Mouse (Mus musculus): ENCODE measurements around the gene Rnf144a. TPM values are rescaled to one million over a fixed set of nuclear protein-coding genes. Genes with fewer than 3 reads are reported as not detected.

Rnf144a gene
- total and polyA plus RNA-seq, 2 experiments from 2014 or later = 24.4 to 31.6 TPM

DNA sequence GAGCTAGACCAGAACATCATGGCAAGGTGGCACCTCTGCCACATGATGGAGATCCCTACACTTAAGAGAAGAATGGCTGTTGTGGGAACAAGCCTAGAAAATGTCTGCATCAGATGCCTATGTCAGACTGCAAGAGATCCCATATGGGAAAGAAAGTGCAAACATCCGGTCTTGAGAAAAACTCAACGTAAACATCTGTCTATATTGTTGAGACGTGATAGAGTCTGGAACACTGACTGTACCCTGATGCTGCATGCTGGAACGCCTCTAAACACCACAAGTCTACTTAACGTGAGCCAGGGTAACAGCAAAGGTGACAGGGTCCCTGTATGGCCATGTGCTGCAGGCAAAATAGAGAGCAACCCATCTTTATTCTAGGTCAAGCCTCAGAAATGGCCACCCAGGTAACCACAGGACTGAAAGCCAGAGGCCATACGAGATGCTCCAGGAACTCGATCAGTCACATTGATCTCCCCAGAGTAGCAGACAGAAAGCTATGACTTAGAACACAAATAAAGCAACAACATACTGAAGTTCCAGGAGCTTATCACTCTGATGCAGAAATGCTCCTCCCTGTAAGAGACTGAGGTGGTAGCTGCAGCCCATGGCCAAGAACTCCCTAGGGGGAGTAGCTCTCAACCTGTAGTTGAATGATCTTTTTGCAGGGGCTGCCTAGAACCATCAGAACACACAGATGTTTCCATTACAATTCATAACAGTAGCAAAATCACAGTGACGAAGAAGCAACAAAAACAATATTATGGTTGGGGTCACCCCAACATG lies 38.3 kb downstream of the Rnf144a start:
- H3K4me3 ChIP-seq (ENCODE audit: low read length) = no peak overlapping the region
- ATAC-seq (no peak), DNase-seq (ENCODE audit: low spot score) (no peak)
- H3K27me3 ChIP-seq (ENCODE audit: insufficient read depth, low read length) = no peaks in the 10 kb centered on the region
- no peak overlapping the region for H3K9ac ChIP-seq (replicated peaks; ENCODE audit: low read length)
- H3K4me2 ChIP-seq (ENCODE audit: low read depth, low read length) = no peak overlapping the region
- H3K4me1 ChIP-seq (ENCODE audit: insufficient read depth, low read length) = no peaks in the 10 kb centered on the region
- TF ChIP-seq CTCF (IDR thresholded peaks at IDR 0.05; ENCODE audit: low read depth) = no peak
- no peak overlapping the region for H3K27ac ChIP-seq
- WGBS = 91% methylated on average over 8 of the region's 8 CpGs
- no peaks in the 10 kb centered on the region for H3K36me3 ChIP-seq (ENCODE audit: insufficient read depth, low read length)
- H3K9me3 ChIP-seq (ENCODE audit: low read length) = no peaks in the 10 kb centered on the region

DNA sequence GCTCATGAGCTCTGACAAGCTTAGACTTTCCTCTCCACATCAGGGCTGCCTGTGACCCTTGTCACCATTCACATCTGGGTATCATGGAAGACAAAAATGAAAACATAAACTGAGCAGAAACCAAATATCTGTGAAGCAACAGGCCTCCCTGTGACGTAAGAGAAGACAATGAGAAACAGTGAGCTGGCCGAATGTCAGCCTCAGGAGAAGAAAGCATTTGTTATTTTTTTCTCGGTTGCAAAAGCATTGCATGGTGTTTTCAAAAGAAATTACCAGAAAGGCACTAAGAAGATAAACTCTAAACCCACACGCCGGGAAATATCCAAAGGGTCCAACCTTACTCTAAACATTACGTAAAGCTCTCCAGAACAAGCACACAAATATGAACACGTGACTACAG lies 41.3 kb downstream of the Rnf144a start:
- Histone ChIP-seq H3K4me1 (ENCODE audit: insufficient read depth, low read length) (peaks cover 7% of the 10 kb centered on the region; the same call in 1 of the 2 replicates), H3K36me3 (ENCODE audit: insufficient read depth, low read length) (no peaks in the 10 kb centered on the region), H3K9me3 (ENCODE audit: low read length) (no peaks in the 10 kb centered on the region), H3K27me3 (ENCODE audit: insufficient read depth, low read length) (no peaks in the 10 kb centered on the region), H3K4me2 (ENCODE audit: low read depth, low read length) (no peak overlapping the region), H3K9ac (replicated peaks; ENCODE audit: low read length) (no peak overlapping the region), H3K4me3 (ENCODE audit: low read length) (no peak overlapping the region), H3K27ac (no peak overlapping the region)
- 87% methylated on average over 7 of the region's 7 CpGs for WGBS
- DNase-seq (ENCODE audit: low spot score) (no peak), ATAC-seq (no peak)
- TF ChIP-seq CTCF (IDR thresholded peaks at IDR 0.05; ENCODE audit: low read depth) = no peak

DNA sequence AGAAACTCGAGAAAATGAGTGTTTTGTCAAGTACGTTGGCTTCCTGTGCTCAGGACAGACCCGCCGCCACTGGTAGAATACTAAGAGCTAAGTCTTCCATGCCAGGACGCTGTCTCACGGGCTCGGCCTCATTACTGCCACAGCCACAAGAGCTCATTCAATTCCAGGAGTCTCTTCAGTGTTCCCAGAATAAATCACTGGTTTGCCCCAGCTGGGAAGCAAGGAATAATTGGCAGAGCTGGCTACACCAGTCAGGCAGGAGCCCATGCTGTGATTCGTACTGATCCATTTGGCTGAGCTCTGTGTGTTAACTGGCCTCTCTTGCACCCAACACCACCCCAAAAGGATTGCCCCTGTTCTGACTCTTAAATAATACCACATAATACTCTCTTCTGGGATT lies 45.0 kb downstream of the Rnf144a start:
- Histone ChIP-seq H3K27me3 (ENCODE audit: insufficient read depth, low read length) (no peaks in the 10 kb centered on the region), H3K4me1 (ENCODE audit: insufficient read depth, low read length) (peaks cover 14% of the 10 kb centered on the region; the same call in 1 of the 2 replicates), H3K4me2 (ENCODE audit: low read depth, low read length) (no peak overlapping the region), H3K4me3 (ENCODE audit: low read length) (no peak overlapping the region), H3K9me3 (ENCODE audit: low read length) (no peaks in the 10 kb centered on the region), H3K9ac (replicated peaks; ENCODE audit: low read length) (no peak overlapping the region), H3K36me3 (ENCODE audit: insufficient read depth, low read length) (no peaks in the 10 kb centered on the region), H3K27ac (peak overlapping the region; percentile 65; the same call in 1 of the 2 replicates)
- TF ChIP-seq CTCF (IDR thresholded peaks at IDR 0.05; ENCODE audit: low read depth) = no peak
- WGBS = 52% methylated on average over 8 of the region's 8 CpGs
- peak; percentile 82 for ATAC-seq
- DNase-seq (ENCODE audit: low spot score) = peak; percentile 69

DNA sequence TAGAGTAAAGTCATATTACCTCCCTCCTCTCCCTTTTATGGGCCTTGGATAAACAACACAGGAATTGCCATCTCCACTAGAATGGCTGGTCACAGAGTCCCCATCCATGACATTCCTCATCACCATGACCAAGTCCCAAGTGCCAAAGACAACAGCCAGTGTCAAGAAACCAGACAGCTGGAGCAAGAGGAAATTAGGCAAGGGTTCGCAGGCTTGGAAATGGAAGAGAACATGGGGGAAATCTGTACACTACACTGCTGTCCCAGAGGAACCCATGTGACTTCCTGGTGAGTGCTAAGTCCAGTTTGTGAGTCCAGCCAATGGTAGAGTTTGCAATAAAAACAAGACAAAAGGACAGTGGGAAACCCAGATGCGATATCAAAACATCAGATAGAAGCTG lies 47.7 kb downstream of the Rnf144a start:
- no peak for TF ChIP-seq CTCF (IDR thresholded peaks at IDR 0.05; ENCODE audit: low read depth)
- no peaks in the 10 kb centered on the region for H3K27me3 ChIP-seq (ENCODE audit: insufficient read depth, low read length)
- no peak overlapping the region for H3K27ac ChIP-seq
- no peak for DNase-seq (ENCODE audit: low spot score)
- ATAC-seq = no peak
- H3K36me3 ChIP-seq (ENCODE audit: insufficient read depth, low read length) = no peaks in the 10 kb centered on the region
- WGBS = 85% methylated on average over 2 of the region's 2 CpGs
- H3K4me1 ChIP-seq (ENCODE audit: insufficient read depth, low read length) = peaks cover 14% of the 10 kb centered on the region; the same call in 1 of the 2 replicates
- no peak overlapping the region for H3K4me2 ChIP-seq (ENCODE audit: low read depth, low read length)
- H3K9me3 ChIP-seq (ENCODE audit: low read length) = no peaks in the 10 kb centered on the region
- no peak overlapping the region for H3K4me3 ChIP-seq (ENCODE audit: low read length)
- no peak overlapping the region for H3K9ac ChIP-seq (replicated peaks; ENCODE audit: low read length)

DNA sequence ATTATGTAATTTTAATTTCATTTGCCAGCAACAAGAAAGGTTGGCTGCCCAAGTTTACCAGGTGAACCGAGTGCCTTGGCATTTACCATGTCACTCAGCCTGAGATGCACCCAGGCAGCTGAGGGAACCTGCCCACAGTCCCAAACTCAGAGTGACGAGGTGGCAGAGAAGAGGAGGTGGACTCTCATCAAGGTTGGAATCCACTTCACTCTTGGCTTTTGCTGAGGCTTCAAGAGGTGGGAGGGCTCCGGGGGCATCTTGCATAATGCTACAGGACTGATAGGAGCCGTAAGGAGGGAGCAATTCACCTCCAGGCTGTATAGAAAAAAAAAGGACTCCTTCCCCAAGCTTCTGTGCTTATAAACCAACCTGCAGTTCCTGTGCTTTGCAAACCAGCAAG lies 48.7 kb downstream of the Rnf144a start:
- no peak overlapping the region for H3K4me3 ChIP-seq (ENCODE audit: low read length)
- TF ChIP-seq CTCF (IDR thresholded peaks at IDR 0.05; ENCODE audit: low read depth) = no peak
- DNase-seq (ENCODE audit: low spot score) = no peak
- H3K4me2 ChIP-seq (ENCODE audit: low read depth, low read length) = no peak overlapping the region
- H3K36me3 ChIP-seq (ENCODE audit: insufficient read depth, low read length) = no peaks in the 10 kb centered on the region
- WGBS = 91% methylated on average over 4 of the region's 4 CpGs
- H3K9me3 ChIP-seq (ENCODE audit: low read length) = no peaks in the 10 kb centered on the region
- no peak for ATAC-seq
- H3K4me1 ChIP-seq (ENCODE audit: insufficient read depth, low read length) = peaks cover 15% of the 10 kb centered on the region
- no peaks in the 10 kb centered on the region for H3K27me3 ChIP-seq (ENCODE audit: insufficient read depth, low read length)
- no peak overlapping the region for H3K9ac ChIP-seq (replicated peaks; ENCODE audit: low read length)
- no peak overlapping the region for H3K27ac ChIP-seq

DNA sequence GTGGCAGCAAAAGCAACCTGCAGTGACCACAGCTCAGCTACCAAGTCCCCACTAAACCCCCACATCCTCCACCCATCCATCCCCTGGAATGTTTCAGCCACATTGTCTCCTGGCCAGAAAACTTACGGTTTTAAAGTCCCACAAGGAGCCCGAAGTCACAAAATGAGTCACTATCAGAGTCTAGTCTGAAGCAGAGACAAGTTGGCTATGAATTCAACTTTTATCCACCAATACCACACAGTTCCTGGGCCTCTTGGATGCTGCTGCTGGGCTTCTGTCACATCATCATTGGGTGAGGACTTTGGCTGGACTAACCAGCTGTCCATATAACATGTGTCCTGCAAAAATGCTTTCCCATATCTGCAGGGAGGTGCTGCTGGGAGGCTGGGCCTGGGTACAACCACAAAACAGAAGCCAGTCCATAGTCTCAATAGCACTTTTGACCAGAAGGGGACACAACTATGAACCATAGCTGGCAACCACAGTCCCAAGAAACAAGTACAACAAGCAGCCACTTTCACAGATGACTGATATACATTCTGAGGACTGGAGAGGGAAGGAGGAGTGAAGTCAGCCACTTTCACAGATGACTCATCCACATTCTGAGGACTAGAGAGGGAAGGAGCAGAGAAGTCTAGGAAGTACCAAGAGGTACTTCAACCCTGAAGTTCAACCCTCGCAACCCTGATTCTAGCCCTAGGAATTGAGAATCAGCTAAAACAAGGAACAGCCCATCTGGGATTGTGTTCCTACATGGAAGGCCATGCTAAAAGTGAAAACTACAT lies 49.3 kb downstream of the Rnf144a start:
- 91% methylated on average over 3 of the region's 3 CpGs for WGBS
- TF ChIP-seq CTCF (IDR thresholded peaks at IDR 0.05; ENCODE audit: low read depth) = no peak
- H3K9ac ChIP-seq (replicated peaks; ENCODE audit: low read length) = no peak overlapping the region
- H3K4me1 ChIP-seq (ENCODE audit: insufficient read depth, low read length) = peaks cover 21% of the 10 kb centered on the region
- DNase-seq (ENCODE audit: low spot score) = no peak
- H3K36me3 ChIP-seq (ENCODE audit: insufficient read depth, low read length) = no peaks in the 10 kb centered on the region
- no peaks in the 10 kb centered on the region for H3K27me3 ChIP-seq (ENCODE audit: insufficient read depth, low read length)
- H3K9me3 ChIP-seq (ENCODE audit: low read length) = no peaks in the 10 kb centered on the region
- H3K27ac ChIP-seq = no peak overlapping the region
- no peak overlapping the region for H3K4me3 ChIP-seq (ENCODE audit: low read length)
- H3K4me2 ChIP-seq (ENCODE audit: low read depth, low read length) = no peak overlapping the region
- no peak for ATAC-seq

All from hindbrain, postnatal 0 days (tissue).